Mouse (Mus musculus): ENCODE measurements around the gene Arpc1a. TPM values are rescaled to one million over a fixed set of nuclear protein-coding genes. Genes with fewer than 3 reads are reported as not detected.

Arpc1a gene
- polyA plus RNA-seq, 1 experiment from 2014 or later, result 138 TPM

- no peaks in the 10 kb centered on the region for H3K9me3 ChIP-seq (ENCODE audit: control insufficient read depth, low read length)
- no peaks in the 10 kb centered on the region for H3K27me3 ChIP-seq (replicated peaks; ENCODE audit: control insufficient read depth, insufficient read depth, low read length)
- 32% methylated on average over 2 of the region's 2 CpGs for WGBS
- peaks cover 24% of the 10 kb centered on the region for H3K36me3 ChIP-seq (ENCODE audit: control insufficient read depth, insufficient read depth, low read length)
- H3K4me2 ChIP-seq (ENCODE audit: low read depth, low read length), result peak overlapping the region; percentile 87
- no peak overlapping the region for H3K27ac ChIP-seq (replicated peaks; ENCODE audit: low read depth, low read length)
- H3K4me3 ChIP-seq (ENCODE audit: low read depth, low read length), result peak overlapping the region; percentile 67
- no peak for ATAC-seq (ENCODE audit: low read depth)
- no peak for DNase-seq (ENCODE audit: low spot score)
- no peaks in the 10 kb centered on the region for H3K4me1 ChIP-seq (ENCODE audit: control insufficient read depth, insufficient read depth, low read length)
- H3K9ac ChIP-seq (ENCODE audit: low read depth, low read length), result peak overlapping the region; percentile 81; the same call in 1 of the 2 replicates
Observed at GRCm38 (mm10) chr5:145113416-145113815, 29.8 kb downstream of the Arpc1a start.

GRCm38 (mm10) chr5:145114071-145114605 lies 30.5 kb downstream of the Arpc1a start, which contains the start of gene Arpc1b:
TSS of gene Arpc1b (plus strand) at chr5:145114215.
- DNase-seq (ENCODE audit: low spot score) (peak; percentile 76), ATAC-seq (ENCODE audit: low read depth) (peak; percentile 68)
- peak within 1 kb of the TSS; percentile 87 for H3K4me2 ChIP-seq (ENCODE audit: low read depth, low read length)
- H3K4me3 ChIP-seq (ENCODE audit: low read depth, low read length), result peak within 1 kb of the TSS; percentile 67
- H3K9me3 ChIP-seq (ENCODE audit: control insufficient read depth, low read length), result no peaks in the 10 kb centered on the region
- no peaks in the 10 kb centered on the region for H3K27me3 ChIP-seq (replicated peaks; ENCODE audit: control insufficient read depth, insufficient read depth, low read length)
- 1% methylated on average over 20 of the region's 53 CpGs for WGBS
- H3K36me3 ChIP-seq (ENCODE audit: control insufficient read depth, insufficient read depth, low read length), result peaks cover 19% of the 10 kb centered on the region
- no peaks in the 10 kb centered on the region for H3K4me1 ChIP-seq (ENCODE audit: control insufficient read depth, insufficient read depth, low read length)
- peak within 1 kb of the TSS; percentile 61 for H3K27ac ChIP-seq (replicated peaks; ENCODE audit: low read depth, low read length)
- peak within 1 kb of the TSS; percentile 81 for H3K9ac ChIP-seq (ENCODE audit: low read depth, low read length)

- Histone ChIP-seq H3K27me3 (replicated peaks; ENCODE audit: control insufficient read depth, insufficient read depth, low read length) (no peaks in the 10 kb centered on the region), H3K27ac (replicated peaks; ENCODE audit: low read depth, low read length) (peak overlapping the region; percentile 61)
- ATAC-seq (ENCODE audit: low read depth), result peak; percentile 13; the same call in 1 of the 2 replicates
Observed at GRCm38 (mm10) chr5:145114606-145115473, 31.2 kb downstream of the Arpc1a start.

GRCm38 (mm10) chr5:145115736-145116135 lies 32.1 kb downstream of the Arpc1a start:
- H3K4me3 ChIP-seq (ENCODE audit: low read depth, low read length), result no peak overlapping the region
- H3K27ac ChIP-seq (replicated peaks; ENCODE audit: low read depth, low read length), result peak overlapping the region; percentile 79
- ATAC-seq (ENCODE audit: low read depth) (no peak), DNase-seq (ENCODE audit: low spot score) (no peak)
- H3K36me3 ChIP-seq (ENCODE audit: control insufficient read depth, insufficient read depth, low read length), result 0 out of 2 replicates have a peak, but pooled peaks cover 3% of the 10 kb centered on the region
- H3K9me3 ChIP-seq (ENCODE audit: control insufficient read depth, low read length), result no peaks in the 10 kb centered on the region
- peak overlapping the region; percentile 87 for H3K4me2 ChIP-seq (ENCODE audit: low read depth, low read length)
- no peaks in the 10 kb centered on the region for H3K27me3 ChIP-seq (replicated peaks; ENCODE audit: control insufficient read depth, insufficient read depth, low read length)
- WGBS, result 89% methylated on average over 5 of the region's 5 CpGs
- H3K4me1 ChIP-seq (ENCODE audit: control insufficient read depth, insufficient read depth, low read length), result no peaks in the 10 kb centered on the region
- no peak overlapping the region for H3K9ac ChIP-seq (ENCODE audit: low read depth, low read length)

More at GRCm38 (mm10) chr5:145114606-145115473, 31.2 kb downstream of the Arpc1a start:
- H3K36me3 ChIP-seq (ENCODE audit: control insufficient read depth, insufficient read depth, low read length), result peaks cover 12% of the 10 kb centered on the region
- 35% methylated on average over 17 of the region's 40 CpGs for WGBS
- DNase-seq (ENCODE audit: low spot score), result peak; percentile 44
- H3K4me3 ChIP-seq (ENCODE audit: low read depth, low read length), result peak overlapping the region; percentile 67
- H3K4me1 ChIP-seq (ENCODE audit: control insufficient read depth, insufficient read depth, low read length), result no peaks in the 10 kb centered on the region
- no peaks in the 10 kb centered on the region for H3K9me3 ChIP-seq (ENCODE audit: control insufficient read depth, low read length)
- H3K9ac ChIP-seq (ENCODE audit: low read depth, low read length), result peak overlapping the region; percentile 81
- peak overlapping the region; percentile 87 for H3K4me2 ChIP-seq (ENCODE audit: low read depth, low read length)

GRCm38 (mm10) chr5:145116316-145116715 lies 32.7 kb downstream of the Arpc1a start:
- no peaks in the 10 kb centered on the region for H3K36me3 ChIP-seq (ENCODE audit: control insufficient read depth, insufficient read depth, low read length)
- no peak overlapping the region for H3K9ac ChIP-seq (ENCODE audit: low read depth, low read length)
- H3K4me3 ChIP-seq (ENCODE audit: low read depth, low read length), result no peak overlapping the region
- peak overlapping the region; percentile 87 for H3K4me2 ChIP-seq (ENCODE audit: low read depth, low read length)
- 34% methylated on average over 4 of the region's 4 CpGs for WGBS
- H3K27me3 ChIP-seq (replicated peaks; ENCODE audit: control insufficient read depth, insufficient read depth, low read length), result no peaks in the 10 kb centered on the region
- peak overlapping the region; percentile 79 for H3K27ac ChIP-seq (replicated peaks; ENCODE audit: low read depth, low read length)
- no peak for ATAC-seq (ENCODE audit: low read depth)
- no peaks in the 10 kb centered on the region for H3K9me3 ChIP-seq (ENCODE audit: control insufficient read depth, low read length)
- peak; percentile 90 for DNase-seq (ENCODE audit: low spot score)
- H3K4me1 ChIP-seq (ENCODE audit: control insufficient read depth, insufficient read depth, low read length), result no peaks in the 10 kb centered on the region

GRCm38 (mm10) chr5:145116916-145117315 lies 33.3 kb downstream of the Arpc1a start:
- ATAC-seq (ENCODE audit: low read depth) (no peak), DNase-seq (ENCODE audit: low spot score) (peak; percentile 23)
- Histone ChIP-seq H3K27ac (replicated peaks; ENCODE audit: low read depth, low read length) (peak overlapping the region; percentile 46; the same call in 1 of the 2 replicates), H3K4me2 (ENCODE audit: low read depth, low read length) (peak overlapping the region; percentile 16), H3K9ac (ENCODE audit: low read depth, low read length) (no peak overlapping the region), H3K4me1 (ENCODE audit: control insufficient read depth, insufficient read depth, low read length) (no peaks in the 10 kb centered on the region), H3K4me3 (ENCODE audit: low read depth, low read length) (no peak overlapping the region), H3K36me3 (ENCODE audit: control insufficient read depth, insufficient read depth, low read length) (no peaks in the 10 kb centered on the region), H3K27me3 (replicated peaks; ENCODE audit: control insufficient read depth, insufficient read depth, low read length) (no peaks in the 10 kb centered on the region), H3K9me3 (ENCODE audit: control insufficient read depth, low read length) (no peaks in the 10 kb centered on the region)
- 45% methylated on average over 10 of the region's 10 CpGs for WGBS

GRCm38 (mm10) chr5:145118005-145118404 lies 34.4 kb downstream of the Arpc1a start:
- no peak for ATAC-seq (ENCODE audit: low read depth)
- Histone ChIP-seq H3K9me3 (ENCODE audit: control insufficient read depth, low read length) (no peaks in the 10 kb centered on the region), H3K4me3 (ENCODE audit: low read depth, low read length) (no peak overlapping the region), H3K27me3 (replicated peaks; ENCODE audit: control insufficient read depth, insufficient read depth, low read length) (no peaks in the 10 kb centered on the region), H3K4me1 (ENCODE audit: control insufficient read depth, insufficient read depth, low read length) (no peaks in the 10 kb centered on the region), H3K27ac (replicated peaks; ENCODE audit: low read depth, low read length) (no peak overlapping the region), H3K36me3 (ENCODE audit: control insufficient read depth, insufficient read depth, low read length) (peaks cover 3% of the 10 kb centered on the region), H3K9ac (ENCODE audit: low read depth, low read length) (no peak overlapping the region), H3K4me2 (ENCODE audit: low read depth, low read length) (no peak overlapping the region)
- DNase-seq (ENCODE audit: low spot score), result no peak
- WGBS, result 48% methylated on average over 6 of the region's 6 CpGs

- Histone ChIP-seq H3K27me3 (replicated peaks; ENCODE audit: control insufficient read depth, insufficient read depth, low read length) (no peaks in the 10 kb centered on the region), H3K4me3 (ENCODE audit: low read depth, low read length) (no peak overlapping the region), H3K27ac (replicated peaks; ENCODE audit: low read depth, low read length) (no peak overlapping the region), H3K4me2 (ENCODE audit: low read depth, low read length) (no peak overlapping the region), H3K9me3 (ENCODE audit: control insufficient read depth, low read length) (no peaks in the 10 kb centered on the region), H3K9ac (ENCODE audit: low read depth, low read length) (no peak overlapping the region), H3K36me3 (ENCODE audit: control insufficient read depth, insufficient read depth, low read length) (peaks cover 8% of the 10 kb centered on the region), H3K4me1 (ENCODE audit: control insufficient read depth, insufficient read depth, low read length) (no peaks in the 10 kb centered on the region)
- ATAC-seq (ENCODE audit: low read depth) (no peak), DNase-seq (ENCODE audit: low spot score) (no peak)
- 87% methylated on average over 5 of the region's 5 CpGs for WGBS
Observed at GRCm38 (mm10) chr5:145118461-145118860, 34.8 kb downstream of the Arpc1a start.
